Mouse (Mus musculus): ENCODE results near the gene Ifrd2.

Gene Ifrd2

DNA sequence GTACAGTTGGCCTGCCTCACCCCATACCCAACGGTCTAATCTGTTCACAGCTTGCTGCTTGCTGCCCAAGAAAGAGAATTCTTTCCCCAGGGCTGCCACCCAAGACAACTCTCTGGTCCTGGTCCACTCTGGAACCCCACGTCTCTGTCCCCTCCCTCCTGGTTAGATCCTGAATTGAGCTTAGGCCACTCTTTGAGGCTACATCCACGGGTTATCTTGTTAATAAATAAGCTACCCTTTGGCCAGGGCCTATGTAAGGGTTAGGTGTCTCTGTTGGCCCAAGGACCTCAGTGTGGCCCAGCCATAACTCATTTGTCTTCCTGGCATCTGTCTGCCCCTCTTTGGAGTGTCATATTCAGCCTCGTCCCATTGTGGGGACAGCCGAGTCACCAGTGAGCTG is 10.9 kb downstream of the Ifrd2 start:
- DNase-seq (ENCODE audit: low spot score in 2 of 2): no peak

DNA sequence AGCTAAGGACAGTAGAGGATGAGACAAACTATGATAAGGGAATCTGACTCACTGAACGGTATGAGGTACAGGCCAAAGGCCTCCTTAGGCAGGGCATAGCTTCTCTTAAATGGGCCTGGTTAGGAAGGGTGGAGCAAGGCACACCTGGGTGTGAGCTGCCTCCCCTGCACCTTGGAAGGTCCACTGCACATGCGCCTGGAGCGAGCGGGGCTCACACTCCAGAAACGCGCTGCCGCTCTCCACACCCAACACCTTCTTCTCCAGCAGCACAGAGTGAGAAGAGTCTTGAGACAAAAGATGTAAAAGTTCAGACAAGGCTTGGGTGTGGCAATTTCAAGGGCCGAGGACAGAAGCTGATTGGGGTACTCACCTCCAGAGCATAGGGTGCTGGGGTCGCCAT is 12.0 kb downstream of the Ifrd2 start:
- DNase-seq (ENCODE audit: low spot score in 2 of 2): no peak

DNA sequence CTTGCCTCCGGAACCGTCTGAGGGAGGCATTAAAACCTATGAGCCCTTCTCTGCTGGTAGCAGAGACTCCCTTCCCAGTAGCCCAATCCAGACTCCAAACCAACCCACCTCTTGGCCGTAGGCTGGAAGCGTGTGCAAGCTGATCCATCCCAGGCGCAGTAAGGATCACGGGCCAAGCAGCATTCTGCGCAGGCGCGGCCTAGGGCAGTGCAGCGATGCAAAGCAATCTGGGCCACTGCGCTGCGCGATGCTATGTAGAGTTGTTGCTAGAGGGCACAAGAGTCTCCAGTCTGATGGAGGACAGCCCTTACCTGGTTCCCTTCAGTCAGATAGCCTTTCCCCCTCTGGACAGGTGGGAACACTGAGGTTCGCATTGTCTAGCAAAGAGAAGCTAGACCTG is 12.4 kb downstream of the Ifrd2 start:
- DNase-seq (ENCODE audit: low spot score in 2 of 2): no peak

DNA sequence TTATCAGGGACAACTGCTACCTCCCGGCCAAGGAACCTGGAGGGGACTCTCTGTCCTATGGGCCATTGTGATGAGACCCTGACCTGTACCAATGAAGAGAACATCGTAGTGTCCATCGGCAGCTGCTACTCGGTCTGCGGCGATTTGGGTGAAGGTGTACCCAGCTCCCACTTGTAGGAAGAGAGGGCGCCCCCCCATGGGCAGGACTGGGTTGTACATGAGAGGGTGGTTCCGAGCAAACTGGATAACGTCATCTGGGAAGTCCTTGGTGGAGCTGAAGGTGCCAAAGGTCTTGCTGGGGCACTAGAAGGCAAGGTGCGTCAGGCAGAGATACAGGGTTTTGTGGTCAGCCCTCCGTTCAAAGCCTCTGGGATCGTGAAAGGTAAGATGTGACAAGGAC is 13.3 kb downstream of the Ifrd2 start:
- DNase-seq (ENCODE audit: low spot score in 2 of 2): no peak

DNA sequence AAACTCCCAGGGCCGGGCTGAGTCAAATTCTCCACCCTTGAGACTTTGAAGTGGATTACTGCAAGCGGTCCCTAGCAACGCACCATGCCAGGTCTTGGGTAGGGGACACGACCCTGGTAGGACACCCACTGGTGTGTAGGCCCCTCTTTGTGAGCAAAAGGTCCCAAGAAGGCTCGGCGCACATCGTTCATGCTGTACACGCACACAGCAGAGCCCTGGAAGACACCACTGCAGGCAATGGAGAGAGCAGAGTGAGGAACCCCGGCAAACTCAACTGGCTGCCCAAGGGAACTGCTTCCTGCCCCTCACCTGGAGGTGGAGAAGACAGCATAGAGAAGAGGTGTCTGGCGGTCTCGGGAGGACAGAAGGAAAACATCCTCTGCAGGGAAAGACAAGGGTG is 13.8 kb downstream of the Ifrd2 start:
- DNase-seq (ENCODE audit: low spot score in 2 of 2): no peak

DNA sequence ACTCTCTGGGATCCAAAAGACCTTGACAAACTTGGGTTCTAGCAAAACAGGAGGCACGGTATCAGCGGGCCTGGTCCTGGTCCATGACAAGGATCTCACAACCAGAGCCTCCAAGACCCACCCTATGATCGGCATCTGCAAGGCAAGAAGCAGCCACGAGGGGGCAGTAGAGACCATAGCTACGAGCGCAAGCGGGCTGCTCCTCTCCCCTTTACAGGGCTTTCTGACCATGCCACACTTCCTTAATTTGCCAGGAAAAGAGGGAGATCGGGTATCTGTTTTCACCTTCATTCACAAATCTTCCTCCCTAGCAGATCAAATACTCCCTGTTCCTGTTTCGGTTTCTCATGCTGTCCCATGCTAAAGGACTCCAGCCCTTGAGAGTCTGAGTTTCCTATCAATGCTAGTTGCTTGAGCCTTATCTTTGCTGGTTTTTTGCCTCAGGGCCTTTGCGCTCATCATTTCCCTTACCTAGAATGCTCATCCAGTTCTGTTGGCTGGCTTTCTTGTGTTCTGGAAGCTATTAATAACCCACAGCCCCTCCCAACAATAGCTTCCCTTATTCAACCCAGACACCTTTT is 14.7 kb downstream of the Ifrd2 start:
- DNase-seq (ENCODE audit: low spot score in 2 of 2): peak; percentile 98 to 99

DNA sequence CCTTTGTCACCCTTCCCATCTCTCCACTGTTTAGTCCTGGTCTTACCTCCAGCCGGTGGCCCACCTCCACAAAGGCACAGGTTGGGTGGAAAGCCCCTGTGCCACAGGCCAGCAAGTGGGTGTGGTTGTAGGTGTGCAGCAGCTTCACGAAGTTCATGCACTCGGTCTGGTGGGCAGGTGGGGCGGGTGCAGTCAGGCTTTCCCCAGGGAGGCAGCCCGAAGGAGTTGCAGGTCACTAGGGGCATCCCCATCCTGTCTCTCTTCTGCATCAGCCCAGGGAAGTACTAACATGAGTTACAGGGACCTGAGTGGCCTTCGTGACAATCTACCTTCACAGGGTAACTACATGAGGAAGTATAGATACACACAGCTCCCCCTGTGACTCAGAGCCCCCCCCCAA is 15.8 kb downstream of the Ifrd2 start:
- DNase-seq (ENCODE audit: low spot score in 2 of 2): no peak

DNA sequence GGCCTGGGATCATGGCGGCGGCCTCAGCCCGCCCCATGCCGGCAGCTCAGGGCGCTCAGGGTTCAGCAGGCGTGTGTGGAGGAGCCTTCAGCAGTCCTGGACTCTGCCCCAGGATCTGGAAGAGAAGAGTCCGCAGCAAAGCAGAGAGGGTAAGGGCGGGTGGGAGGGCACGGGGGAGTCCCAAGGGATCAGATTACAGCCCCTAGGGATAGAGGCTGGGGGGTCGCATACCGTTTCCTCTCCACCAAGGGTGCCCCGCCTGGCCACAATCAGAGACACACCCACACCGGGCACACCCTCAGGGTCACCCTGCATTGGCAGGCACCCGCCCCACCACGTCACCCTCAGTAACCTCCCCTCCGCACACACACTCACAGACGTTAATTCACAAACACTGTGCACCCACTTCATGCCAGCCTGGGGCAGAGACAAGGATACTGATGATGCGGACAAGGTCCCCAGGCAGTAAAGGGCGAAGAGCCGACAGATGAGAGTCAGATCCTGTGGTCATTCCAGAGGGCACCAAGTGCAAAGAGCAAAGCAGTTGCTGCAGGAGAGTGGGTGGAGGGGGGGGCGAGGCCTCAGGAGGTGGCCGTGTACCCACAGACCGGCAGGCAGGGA is 17.7 kb downstream of the Ifrd2 start:
- DNase-seq (ENCODE audit: low spot score in 2 of 2): no peak

DNA sequence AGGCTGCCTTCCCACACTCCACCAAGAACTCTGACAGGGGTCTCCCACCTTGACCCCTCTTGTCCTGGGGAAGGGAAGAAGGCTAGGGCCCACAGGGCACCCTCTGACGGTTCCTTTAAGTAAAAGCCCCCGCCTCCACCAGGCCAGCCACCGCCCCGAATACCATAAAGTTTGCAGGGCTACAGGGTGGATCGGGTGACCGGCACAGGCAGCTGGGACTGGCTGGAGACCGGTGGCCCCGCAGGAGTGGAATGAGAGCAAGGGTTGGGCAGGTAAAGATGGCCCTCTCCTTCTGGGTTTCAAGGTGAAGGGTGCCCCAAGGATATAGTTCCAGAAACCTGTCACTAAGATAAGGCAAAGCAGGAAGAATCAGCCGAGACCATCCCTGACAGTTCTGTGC is 19.1 kb downstream of the Ifrd2 start:
- no peak for DNase-seq (ENCODE audit: low spot score in 2 of 2)

DNA sequence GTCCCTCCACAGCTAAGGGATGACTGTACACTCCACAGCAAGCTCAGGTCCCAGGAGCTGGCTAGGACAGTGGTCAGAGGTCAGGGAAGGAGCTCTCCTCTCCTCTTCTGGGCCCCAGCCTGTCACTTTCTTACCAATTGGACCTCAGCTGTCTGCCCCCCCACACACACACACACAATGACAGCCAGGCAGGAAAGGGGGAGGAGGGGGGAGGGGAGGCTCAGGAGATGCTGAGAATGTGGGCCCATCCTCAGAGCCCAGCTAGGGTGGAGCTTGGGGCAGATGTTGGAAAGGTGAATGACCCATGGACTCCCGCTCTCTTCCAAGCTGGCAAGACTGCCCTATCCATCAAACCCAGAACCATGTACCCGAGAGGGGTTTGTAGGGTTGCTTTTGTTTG is 19.6 kb downstream of the Ifrd2 start:
- DNase-seq (ENCODE audit: low spot score in 2 of 2): no peak

DNA sequence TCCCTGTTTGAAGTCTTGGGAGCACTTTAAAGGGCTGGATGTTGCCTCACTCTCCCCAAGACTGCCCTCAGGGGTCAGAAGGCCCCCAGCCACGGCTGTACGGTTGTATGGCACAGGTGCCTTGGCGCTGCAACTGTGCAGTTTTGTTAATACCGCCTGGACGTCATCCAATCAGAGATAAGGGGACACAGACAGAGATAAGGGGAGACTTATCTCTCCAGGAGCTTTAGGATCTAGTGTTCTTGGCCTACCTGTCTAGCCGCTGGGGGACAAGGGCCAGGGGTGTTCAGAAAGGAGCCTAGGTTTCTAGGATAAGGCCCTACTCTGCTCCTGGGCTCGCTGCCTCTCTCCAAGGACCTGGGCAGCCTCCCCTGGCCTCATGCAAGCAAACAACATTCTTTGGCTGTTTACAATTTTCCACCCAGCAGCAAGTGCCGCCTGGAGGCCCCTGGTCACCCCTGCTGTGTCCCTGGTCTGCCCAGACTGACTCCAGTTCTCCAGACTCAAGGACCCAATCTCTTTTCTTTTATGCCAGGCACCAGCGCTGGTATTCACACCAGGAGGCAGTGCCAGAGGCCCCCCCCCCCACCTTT is 20.3 kb downstream of the Ifrd2 start:
- DNase-seq (ENCODE audit: low spot score in 2 of 2): no peak

DNA sequence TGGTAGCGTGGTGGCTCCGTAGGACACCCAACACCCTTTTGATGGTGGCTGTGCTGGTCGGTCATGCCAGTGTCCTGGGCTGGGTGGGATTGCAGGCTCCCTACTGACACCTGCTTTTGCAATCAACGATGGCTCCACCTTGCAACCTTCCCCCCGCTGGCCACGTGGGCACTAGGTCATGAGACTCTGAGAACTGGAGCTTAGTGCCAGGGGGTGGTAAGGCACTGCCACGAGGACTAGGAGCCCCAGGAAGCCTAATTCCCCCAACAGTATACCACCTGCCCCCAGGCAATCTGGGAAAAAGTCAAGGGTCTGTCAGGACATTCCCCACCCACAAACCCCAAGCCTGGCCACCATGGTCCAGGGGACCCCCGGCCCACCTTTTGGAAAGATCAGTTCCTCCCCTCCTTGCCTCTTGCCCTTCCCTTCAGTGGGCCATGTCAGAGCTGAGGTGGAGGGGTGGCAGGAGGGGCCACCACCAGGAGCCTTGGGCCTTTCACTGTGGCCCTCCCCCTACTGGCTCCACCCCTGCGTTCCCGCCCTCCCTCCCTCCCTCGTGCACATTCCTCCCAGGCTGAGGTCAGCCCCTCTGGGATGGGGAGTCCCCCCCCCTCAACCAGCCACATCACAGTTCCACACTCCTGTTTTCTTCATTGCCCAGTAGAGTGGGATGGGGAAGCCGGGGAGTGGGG is 21.4 kb downstream of the Ifrd2 start, which contains the start of gene Sema3b:
Gene Sema3b (minus strand): TSS at position 489 of the 692 bp plus-strand sequence.
- DNase-seq (ENCODE audit: low spot score in 2 of 2): no peak

DNA sequence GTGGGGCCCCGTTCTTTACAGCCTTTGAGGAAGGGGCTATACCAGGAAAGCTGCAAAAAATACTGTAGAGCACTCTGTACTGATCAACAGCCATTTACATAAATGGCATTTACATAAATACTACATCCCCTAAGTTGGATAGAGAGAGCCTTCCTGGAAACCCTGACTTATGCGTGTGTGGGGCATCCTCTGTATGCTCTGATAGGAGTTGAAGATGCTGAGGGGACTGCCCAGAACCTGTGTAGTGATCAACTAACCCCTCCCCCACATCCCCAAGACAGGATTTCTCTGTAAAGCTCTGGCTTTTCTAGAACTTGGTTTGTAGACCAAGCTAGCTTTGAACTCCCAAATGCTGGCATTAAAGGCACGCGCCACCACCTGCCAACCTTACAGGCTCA is 22.0 kb downstream of the Ifrd2 start:
- DNase-seq (ENCODE audit: low spot score in 2 of 2): no peak

DNA sequence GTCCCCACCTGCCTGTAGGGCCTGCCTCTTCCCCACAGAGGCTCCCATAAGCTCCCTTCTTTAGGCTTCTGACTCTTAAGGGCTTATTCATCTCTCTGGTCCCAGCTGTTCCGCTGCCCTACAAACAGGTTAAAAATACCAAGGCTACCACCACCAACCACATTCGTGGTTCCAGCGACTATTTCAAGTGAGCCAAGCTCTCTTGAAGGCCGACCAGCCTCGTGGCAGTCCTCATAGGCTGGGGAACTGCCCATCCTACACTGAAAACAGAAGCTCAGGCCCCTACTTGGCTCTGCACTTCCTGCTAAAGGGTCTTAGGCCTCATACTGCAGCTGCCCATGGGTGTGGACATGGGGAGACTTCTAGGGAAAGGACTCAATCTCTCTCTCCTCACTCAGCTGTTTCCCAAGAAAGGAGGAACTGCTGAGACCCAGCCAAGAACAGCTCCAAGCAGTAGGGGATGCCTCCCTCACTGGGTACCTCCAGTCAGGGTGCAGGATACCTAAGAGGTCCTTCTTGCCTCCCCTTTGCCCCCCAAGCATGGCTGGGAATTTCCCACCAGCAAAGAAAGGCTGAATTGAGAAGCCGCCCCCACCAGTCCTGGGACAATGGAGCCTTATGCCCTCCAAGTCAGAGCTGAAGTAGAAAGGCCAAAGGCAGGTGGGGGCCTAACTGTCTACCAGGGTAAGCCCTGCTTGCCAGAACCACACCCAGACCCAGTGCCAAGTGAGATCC is 24.2 kb downstream of the Ifrd2 start:
- no peak for DNase-seq (ENCODE audit: low spot score in 2 of 2)

DNA sequence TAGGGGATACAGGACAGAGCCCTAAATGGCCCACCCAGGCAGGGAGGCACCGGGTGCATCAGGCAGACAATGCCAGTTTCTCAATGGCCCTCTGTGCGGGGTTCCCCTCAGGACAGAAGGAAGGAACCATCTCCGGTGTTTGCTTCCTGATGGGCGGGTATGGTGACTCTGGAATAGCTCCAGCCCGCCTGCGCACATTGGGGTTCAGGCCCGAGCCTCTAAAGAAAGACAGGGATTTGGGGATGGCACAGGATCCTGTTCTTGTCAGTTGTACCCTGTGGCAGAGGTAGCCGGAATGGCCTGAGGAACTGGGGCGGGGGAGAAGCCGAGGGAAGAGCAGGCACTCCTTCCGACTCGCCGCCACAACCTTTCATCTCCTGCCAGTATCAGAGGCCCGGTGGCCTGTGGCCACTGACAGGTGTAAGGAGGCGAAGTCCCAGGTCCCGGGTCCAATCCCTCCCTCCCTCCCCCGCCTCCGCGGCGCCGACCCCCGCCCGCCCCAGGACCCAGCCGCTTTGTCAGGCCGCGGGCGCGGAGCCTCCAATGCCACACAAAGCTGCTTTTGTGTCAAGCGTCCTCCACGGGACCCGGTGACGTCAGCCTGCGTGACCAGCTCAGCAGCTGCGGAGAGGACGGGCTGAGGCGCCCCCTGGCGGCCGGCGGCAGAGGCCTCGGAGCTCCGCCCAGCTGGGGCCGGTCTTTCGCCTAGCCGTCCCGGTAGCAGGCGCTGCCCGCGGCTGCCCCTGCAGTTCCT is 24.9 kb downstream of the Ifrd2 start:
- DNase-seq (ENCODE audit: low spot score in 2 of 2): peak; percentile 99 to 100

DNA sequence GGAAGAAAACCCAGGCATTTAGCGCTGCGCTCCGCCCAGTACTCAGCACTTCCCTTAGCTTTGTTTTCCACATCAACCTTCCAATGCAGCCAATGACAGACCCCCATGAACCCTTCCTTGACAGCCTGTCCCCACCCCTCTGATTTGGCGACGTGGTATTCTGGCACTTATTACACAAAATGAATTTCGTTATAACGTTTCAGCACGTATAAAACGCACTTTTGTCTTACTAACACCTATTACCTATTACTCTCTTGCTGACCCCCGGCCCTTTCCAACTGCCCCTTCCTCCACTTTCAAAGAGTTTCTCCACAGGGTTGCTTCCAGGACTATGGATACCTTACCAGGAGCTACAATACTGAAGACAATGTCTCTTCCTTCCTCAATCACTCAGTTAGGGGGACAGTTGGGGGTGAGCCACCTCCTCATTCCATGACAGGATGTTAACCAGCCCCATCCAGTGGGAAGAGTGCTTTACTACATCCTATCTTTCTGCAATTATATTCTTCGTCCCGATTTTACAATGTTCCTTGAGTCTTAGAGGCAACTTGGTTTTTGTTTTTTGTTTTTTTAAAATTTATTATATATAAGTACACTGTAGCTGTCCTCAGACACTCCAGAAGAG is 25.6 kb downstream of the Ifrd2 start:
- DNase-seq (ENCODE audit: low spot score in 2 of 2): no peak

DNA sequence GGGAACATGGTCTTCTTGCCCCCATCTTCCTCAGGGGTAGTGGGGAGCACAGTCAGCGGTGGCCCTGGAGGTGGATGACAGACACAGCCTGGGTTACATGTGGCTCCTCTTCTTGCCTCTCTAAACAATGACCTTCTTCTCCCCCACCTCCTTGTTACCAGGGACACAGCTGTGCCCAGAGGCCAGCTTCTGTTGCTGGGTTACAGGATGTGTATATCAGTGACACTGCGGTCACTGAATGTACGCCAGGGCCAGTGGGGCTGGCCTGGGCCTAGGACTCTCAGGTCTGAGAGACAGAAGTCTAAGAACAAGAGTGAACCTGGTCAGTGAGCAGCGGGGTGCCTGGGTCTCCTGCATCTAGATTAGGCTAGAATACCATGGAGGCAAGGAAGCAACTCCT is 27.6 kb downstream of the Ifrd2 start:
- DNase-seq (ENCODE audit: low spot score in 2 of 2): no peak

DNA sequence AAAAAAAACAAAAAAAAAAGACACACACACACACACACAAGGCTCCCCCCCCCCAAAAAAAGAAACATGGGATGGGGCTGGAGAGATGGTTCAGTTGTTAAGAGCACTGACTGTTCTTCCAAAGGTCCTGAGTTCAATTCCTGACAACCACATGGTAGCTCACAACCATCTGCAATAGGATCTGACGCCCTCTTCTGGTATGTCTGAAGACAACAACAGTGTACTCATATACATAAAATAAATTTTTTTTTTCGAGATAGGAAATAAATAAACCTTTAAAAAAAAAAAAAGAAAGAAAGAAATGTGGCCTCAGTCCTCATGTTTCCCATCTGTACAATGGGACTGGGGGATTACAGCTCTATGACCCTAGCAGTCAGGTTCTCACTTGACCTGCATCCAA is 30.0 kb downstream of the Ifrd2 start:
- no peak for DNase-seq (ENCODE audit: low spot score in 2 of 2)

DNA sequence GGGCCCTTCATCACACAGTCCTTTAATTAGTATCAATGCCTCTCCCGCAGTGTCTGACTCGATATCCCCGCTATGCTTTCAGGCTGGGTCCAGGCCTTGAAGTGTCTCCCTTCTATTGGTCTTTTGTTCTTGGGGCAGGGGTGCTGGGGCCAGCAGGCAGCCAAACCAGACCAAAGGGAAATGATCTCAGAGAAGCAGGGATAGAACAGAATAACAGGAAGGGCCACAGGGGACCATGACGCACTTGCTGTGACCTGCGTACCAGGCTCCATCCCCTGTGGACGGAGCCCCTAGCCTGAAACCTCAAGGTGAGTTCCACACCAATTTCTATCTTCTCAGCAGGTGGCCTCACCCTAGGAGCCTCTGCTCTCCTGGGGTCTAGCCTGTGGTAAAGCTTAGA is 30.7 kb downstream of the Ifrd2 start:
- DNase-seq (ENCODE audit: low spot score in 2 of 2): no peak

DNA sequence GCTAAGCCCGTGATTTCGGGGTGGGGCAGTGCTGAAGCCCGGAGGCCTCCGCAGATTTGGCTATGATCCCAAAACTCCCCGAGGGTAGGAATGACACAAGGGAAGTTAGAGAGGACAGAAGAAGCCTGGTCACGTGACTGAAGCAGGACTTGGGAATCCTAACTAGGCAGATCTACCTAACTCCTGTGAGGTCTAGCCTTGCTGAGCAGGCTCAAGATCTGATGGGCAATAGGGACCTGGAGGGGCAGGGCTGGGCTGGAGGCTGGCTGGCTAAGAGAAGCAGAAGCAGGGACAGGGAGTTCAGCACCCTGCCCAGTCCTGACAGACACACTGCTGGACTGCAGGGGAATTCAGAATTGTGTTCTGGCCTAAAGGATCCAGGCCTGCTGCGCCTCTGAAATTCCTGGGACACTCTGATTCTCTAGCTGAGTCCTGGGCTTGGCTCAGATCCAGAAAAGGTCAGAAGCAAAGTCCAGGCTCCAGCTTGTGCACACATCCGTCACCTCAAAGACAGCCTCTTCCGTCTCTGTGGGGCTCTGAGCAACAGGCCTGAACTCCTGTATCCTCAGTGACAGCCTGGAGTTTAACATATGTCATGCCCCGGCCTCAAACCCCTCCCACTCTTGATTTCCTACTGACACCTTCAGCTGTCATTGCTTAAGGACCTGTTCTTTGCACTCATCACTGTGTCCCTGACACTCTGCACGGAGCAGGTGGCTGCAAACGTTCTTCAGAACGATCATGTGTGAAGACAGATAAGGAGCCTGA is 31.5 kb downstream of the Ifrd2 start:
- DNase-seq (ENCODE audit: low spot score in 2 of 2): no peak

DNA sequence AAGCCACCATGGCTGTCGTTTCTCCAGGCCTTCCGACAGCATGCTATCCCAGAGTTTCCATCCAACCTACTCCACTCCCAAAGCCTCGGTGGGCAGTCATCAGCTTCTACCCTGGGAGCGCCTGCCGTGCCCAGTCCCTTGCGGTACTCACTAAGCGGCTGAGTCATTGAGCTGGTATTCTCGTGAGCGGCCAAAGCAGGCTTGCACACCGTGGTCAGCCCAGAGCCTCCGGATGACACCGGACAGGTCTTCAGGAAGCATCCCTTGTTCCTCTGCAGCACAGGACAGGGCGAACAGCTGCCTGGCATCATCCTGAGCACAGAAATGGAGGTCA is 32.1 kb downstream of the Ifrd2 start:
- DNase-seq (ENCODE audit: low spot score in 2 of 2): no peak
